Mouse (Mus musculus) granulocyte monocyte progenitor cell, adult 5-6 weeks (primary cell): ENCODE measurements around the gene Ssrp1. TPM values are rescaled to one million over a fixed set of nuclear protein-coding genes. Genes with fewer than 3 reads are reported as not detected.

Source experiments
- ATAC-seq: replicated peaks from 2 replicates; pipeline ENCODE4 v1.8.0; 2016; ENCODE audit warnings: mild to moderate bottlenecking, moderate TSS enrichment, inconsistent platforms; ENCODE audit not compliant: poor library complexity, severe bottlenecking
- total RNA-seq, 2 experiments: library from RNA; stranded (forward) in 1 of 2; stranded (reverse) in 1 of 2; fragments of 200-712, 200-1000 nt in 1 of 2; fragments of >200 nt in 1 of 2; fragmentation: Nextera tagmentation in 1 of 2; gene quantifications; 2 replicates each; pipeline ENCODE4 v1.2.3; 2014 to 2017

The Ssrp1 gene
- total RNA-seq (2014; fragmentation: Nextera tagmentation) (229 and 255 TPM in 2 replicates), total RNA-seq (2017) (454 and 456 TPM in 2 replicates)

GRCm38 (mm10) chr2:85037047-85038026 is at the start of gene Ssrp1, which contains the start of gene P2rx3:
TSS of gene Ssrp1 (plus strand) at chr2:85037234.
TSS of gene P2rx3 (minus strand) at chr2:85037462.
- peak; percentile 72 for ATAC-seq

GRCm38 (mm10) chr2:84987930-84988329 is 49.1 kb upstream of the Ssrp1 start, which contains the start of gene Prg3:
TSS of gene Prg3 (plus strand) at chr2:84988215.
- peak; percentile 99 for ATAC-seq

DNA sequence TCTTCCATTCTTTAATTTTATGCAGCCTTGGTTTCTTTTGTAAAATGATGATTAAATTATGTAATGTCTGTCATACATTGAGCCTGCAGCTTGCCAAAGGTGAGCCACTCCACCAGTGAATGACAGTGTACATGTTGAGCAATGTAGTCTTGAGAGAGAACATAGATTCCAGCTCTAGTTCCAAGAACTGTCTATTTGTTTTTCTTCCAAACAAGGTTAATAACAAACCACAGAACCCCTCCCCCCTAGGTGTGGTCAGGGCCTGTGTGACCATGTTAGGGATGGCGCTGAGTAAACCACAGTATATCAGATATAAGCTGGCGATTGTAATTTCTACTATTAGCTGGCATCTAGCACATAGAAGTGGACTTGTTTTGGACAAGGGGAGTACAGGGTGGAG is 40.7 kb upstream of the Ssrp1 start:
- ATAC-seq, result peak; percentile 41

- ATAC-seq, result peak; percentile 86
These were observed 37.4 kb upstream of the Ssrp1 start for GRCm38 (mm10) chr2:84999486-85000181.

DNA sequence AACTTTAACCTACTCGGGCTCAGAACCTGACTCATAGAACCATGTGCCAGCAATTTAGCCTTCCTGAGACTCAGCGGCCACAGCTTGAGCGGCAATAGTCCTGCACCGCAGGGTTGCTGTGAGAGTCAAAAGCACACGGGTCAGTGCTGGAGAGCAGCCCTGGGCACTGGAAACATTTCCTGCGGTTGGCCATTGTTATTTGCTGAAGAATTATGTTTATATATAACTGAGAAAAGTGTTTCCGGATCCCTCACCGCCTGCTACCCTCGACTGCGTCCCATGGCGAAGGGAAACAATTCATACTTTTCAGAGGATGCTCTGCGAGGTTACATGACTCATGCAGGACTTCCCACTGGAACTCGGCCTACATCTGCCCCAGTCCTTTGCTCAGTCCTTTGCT is 35.5 kb upstream of the Ssrp1 start:
- no peak for ATAC-seq

- ATAC-seq, result no peak
These were observed 34.5 kb upstream of the Ssrp1 start for GRCm38 (mm10) chr2:85002575-85002974.

DNA sequence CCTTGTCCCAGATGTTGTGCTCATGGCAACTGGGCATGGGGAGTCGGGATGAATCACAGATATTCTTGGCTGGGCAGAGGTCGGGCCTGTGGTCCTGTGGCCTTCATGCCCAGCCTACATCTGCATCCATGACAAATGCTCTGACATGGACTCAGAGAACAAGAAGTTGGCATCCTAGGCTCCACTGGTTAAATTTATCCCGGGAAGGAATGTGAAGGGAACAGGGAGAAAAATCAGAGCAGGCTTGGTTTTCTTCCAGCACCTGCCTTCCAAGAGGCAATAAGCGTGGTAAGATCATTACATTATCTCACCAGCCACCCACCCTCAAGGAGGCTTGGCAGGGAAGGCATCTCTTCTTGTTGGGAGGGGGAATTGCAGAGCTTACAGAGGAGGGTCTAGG is 32.7 kb upstream of the Ssrp1 start:
- no peak for ATAC-seq

DNA sequence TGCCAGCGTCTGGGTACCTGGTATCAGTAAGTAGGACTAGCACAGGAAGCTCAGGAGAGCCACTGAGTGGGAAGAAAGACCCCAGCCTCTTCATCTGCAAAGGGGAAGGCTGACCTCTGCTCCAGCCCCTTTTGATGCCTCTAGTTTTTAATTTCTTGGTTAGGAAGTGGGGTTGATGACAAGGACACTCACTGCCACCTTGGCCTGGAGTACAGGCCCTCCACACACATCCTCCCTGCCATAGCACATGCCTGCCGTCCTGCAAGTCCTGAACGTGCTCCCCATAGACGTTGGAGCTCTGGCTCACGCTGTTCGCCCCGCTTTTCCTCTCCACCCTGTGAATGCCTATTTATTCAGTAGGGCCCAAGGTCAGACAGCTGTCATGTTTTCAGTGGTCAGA is 30.4 kb upstream of the Ssrp1 start:
- ATAC-seq, result no peak

DNA sequence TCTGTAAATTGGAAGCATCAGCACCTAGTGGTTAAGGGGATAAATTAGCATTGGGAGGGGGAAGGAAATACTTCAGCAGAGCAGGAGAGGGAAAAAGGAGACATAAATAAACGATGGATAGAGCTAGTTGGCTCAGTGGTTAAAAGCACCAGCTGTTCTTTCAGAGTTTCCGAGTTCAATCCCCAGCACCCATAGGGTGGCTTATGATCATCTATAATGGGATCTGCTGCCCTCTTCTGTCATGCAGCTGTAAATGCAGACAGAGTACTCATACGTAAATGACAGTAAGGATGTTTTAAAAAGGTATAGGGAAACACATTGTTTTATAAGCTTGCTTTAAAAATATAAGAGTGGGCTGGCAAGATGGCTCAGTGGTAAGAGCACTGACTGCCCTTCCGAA is 29.3 kb upstream of the Ssrp1 start:
- peak; percentile 89 for ATAC-seq

- no peak for ATAC-seq
These were observed 27.8 kb upstream of the Ssrp1 start for GRCm38 (mm10) chr2:85009212-85009611.

GRCm38 (mm10) chr2:85011906-85012604 is 25.0 kb upstream of the Ssrp1 start:
- ATAC-seq, result no peak

DNA sequence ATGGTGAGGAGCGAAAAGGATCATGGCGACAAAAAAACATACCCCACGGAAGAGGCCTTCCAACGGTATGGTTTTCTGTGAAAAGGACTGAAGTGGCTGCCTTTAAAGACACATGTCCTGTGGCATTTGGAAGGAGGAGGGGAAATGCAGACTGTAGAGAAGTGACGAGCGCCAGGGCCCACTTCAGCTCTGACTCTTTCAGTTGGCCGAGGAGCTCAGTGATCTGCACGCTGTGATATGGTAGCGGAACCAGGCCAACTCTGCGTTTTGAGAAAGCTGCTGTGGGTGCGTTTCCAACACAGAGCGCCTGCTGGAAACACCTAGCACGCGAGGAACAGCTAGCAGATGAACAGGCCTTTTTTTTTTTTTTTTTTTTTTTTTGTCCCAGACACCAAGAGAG is 24.4 kb upstream of the Ssrp1 start:
- no peak for ATAC-seq

DNA sequence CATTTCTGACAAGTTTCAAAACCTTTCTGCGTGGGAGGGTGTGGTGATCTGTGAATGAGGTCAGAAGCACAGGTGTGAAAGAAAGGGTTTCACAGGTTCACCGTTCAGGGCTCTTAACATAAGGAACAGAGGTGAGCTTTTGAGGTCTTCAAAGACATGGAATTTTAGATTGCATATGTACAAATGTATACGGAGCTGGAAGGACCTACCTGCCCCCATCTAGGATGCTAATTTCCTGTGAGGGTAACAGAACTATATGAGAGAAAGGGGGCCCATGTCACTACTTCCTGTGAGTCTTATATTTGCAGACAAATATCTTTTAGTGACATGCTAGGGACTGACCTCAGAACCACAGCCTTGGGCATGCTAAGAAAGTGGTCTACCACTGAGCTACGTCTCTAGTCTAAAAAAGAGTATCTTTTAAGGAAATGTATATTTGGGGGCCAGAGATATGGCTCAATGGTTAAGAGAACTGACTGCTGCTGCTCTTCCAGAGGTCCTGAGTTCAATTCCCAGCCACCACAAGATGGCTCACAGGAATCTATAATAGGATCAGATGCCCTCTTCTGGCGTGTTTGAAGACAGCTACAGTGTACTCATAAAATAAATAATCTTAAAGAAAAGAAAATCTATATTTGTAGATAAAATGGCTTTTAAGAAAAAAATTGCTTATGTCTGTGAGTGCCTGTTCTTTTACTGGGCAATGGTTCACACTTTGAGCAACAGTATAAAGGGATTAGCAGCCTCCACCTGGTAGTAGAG is 23.0 kb upstream of the Ssrp1 start:
- peak; percentile 18; the same call in 1 of the 2 replicates for ATAC-seq

- peak; percentile 68 for ATAC-seq
These were observed 22.4 kb upstream of the Ssrp1 start for GRCm38 (mm10) chr2:85014588-85014982.

- ATAC-seq, result 0 out of 2 replicates have a peak, but pooled peaks have one; percentile 27
These were observed 15.0 kb upstream of the Ssrp1 start for GRCm38 (mm10) chr2:85022043-85022442.

DNA sequence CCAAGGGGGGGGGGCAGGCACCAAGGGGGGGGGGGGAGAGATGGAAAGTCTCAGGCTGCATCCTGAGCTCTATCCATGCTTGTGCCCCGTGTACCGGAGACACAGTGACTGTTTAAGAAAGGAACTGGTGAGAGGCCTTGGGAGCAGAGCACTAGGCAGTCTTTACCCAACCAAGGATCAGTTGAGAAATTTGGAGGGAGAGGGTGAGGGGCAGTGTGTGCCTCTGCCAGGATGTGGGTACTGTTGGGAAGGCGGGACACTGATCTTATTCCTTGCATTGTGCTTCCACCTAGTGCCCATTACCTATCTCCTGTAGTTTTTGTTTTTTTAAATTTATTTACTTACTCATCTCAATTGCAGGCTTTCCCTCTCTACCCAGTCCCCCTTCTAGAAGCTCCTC is 10.9 kb upstream of the Ssrp1 start:
- peak; percentile 51 for ATAC-seq

GRCm38 (mm10) chr2:85027281-85027680 is 9.8 kb upstream of the Ssrp1 start:
- ATAC-seq, result peak; percentile 72

DNA sequence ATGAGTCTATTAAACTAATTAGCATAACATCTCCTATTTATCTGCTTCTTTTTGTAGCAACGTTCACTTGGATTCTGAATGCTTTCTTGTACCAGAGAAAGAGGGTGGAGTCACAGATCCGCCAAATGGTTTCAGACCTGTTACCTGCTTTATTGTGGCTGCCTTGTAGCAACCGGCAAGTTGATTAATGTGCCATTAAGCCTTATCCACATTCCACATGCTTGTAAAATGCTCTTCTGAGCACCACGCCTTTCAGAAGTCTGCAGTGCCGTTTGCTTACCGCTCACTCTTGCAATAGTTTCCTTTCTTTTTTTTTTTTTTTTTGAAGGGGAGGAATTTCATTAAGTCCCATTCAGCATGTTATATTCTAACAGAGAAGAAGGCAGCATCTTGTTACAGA is 7.1 kb upstream of the Ssrp1 start:
- ATAC-seq, result no peak

DNA sequence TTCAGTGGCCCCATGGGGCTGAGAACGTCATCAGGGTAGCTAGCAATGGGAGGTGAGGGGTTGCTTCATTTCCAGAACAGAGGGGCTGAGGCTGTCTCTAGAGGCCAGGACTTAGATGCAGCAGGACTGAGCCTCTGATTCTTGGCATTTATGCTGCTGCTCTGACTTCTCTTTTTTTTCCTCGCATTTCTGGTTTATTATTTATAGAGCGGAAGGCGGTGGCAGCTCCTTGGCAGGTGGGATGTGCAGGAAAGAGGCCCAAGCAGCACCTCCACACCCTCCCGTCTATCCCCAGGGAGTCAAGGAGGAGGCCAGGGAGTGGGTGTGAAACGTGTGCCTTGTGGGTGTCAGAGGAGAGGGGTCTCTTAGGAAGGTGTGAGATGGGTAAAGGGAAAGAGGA is 6.0 kb upstream of the Ssrp1 start:
- ATAC-seq, result peak; percentile 6; the same call in 1 of the 2 replicates

GRCm38 (mm10) chr2:85033121-85033520 is 3.9 kb upstream of the Ssrp1 start:
- no peak for ATAC-seq
